Mouse (Mus musculus) stomach, embryonic 15.5 days (tissue): Measurements from ENCODE around the gene Tmem43. TPM values are rescaled to one million over a fixed set of nuclear protein-coding genes. Genes with fewer than 3 reads are reported as not detected.
"Not testable (repeated sequence)": the region's sequence is repeated elsewhere in the genome, so short reads cannot be mapped to it uniquely, and the experiment has no call there.

Source experiments
- ATAC-seq: fragments of 200-750 bp; cut with Nextera tagmentation; 2 replicates; pipeline ENCODE4 v1.8.0; 2017; ENCODE audit warnings: low read depth, moderate number of reproducible peaks, moderate TSS enrichment; ENCODE audit not compliant: insufficient read depth, low FRiP score
- H3K27ac ChIP-seq: fragments of 300-500 bp; sonication (generic); 2 replicates; pipeline ENCODE4 v1.5.1; 2015; ENCODE audit warnings: mild to moderate bottlenecking, inconsistent platforms
- H3K27me3 ChIP-seq: fragments of 300-500 bp; sonication (generic); replicated peaks from 2 replicates; pipeline ENCODE4 v1.6.1; 2015; ENCODE audit warnings: inconsistent platforms
- H3K36me3 ChIP-seq: fragments of 300-500 bp; sonication (generic); 2 replicates; pipeline ENCODE4 v1.6.1; 2015; ENCODE audit warnings: inconsistent platforms
- H3K4me1 ChIP-seq: fragments of 300-500 bp; sonication (generic); 2 replicates; pipeline ENCODE4 v1.6.1; 2015; ENCODE audit warnings: inconsistent platforms
- H3K4me2 ChIP-seq: fragments of 300-500 bp; sonication (generic); 2 replicates; pipeline ENCODE4 v1.6.1; 2015; ENCODE audit warnings: mild to moderate bottlenecking, inconsistent platforms
- H3K4me3 ChIP-seq: fragments of 300-500 bp; sonication (generic); replicated peaks from 2 replicates; pipeline ENCODE4 v1.5.1; 2015; ENCODE audit warnings: inconsistent platforms
- H3K9ac ChIP-seq: fragments of 300-500 bp; sonication (generic); 2 replicates; pipeline ENCODE4 v1.6.1; 2015; ENCODE audit warnings: inconsistent platforms
- H3K9me3 ChIP-seq: fragments of 300-500 bp; sonication (generic); 2 replicates; pipeline ENCODE4 v1.6.1; 2016; ENCODE audit warnings: inconsistent platforms
- WGBS: fragments of 180-500 bp; shearing (Covaris S2); methylation state at CpG from one replicate; pipeline ENCODE4 v1.1.7; 2015; 5-methylcytosine and 5-hydroxymethylcytosine counted together
- polyA plus RNA-seq: library from polyadenylated mRNA; unstranded; fragments of >200 nt; fragmentation: Nextera tagmentation; extraction: Ambion mirVana; gene quantifications from 2 replicates; pipeline ENCODE4 v1.2.1, GENCODE M21; 2015

The Tmem43 gene
- polyA plus RNA-seq, 1 experiment from 2014 or later: 45.8 TPM

- H3K36me3 ChIP-seq: peaks cover 9% of the 10 kb centered on the region; the same call in 1 of the 2 replicates
- ATAC-seq: no peak
Observed at GRCm38 (mm10) chr6:91470712-91471111, 2.8 kb upstream of the Tmem43 start.

DNA sequence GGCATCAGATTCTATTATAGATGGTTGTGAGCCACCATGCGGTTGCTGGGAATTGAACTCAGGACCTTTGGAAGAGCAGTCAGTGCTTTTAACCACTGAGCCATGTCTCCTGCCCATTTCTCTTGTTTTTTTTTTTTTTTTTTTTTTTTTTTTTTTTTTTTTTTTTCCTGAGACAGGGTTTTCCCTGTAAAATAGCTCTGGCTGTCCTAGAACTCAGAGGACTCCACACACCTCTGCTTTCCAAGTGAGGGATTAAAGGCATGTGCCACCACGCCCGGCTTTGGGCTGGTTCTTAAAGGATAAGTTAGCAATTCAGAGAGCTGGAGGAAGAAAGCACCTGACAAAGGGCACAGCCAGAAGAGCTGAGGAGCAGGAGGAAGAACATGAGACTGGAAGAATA, 2.1 kb upstream of the Tmem43 start:
- not testable (repeated sequence) for H3K27ac ChIP-seq, H3K27me3 ChIP-seq, ATAC-seq, H3K36me3 ChIP-seq, H3K9me3 ChIP-seq, H3K9ac ChIP-seq, H3K4me2 ChIP-seq, H3K4me3 ChIP-seq
- WGBS: 84% methylated on average over 3 of the region's 3 CpGs
- H3K4me1 ChIP-seq: peaks cover 13% of the 10 kb centered on the region

More at GRCm38 (mm10) chr6:91470712-91471111, 2.8 kb upstream of the Tmem43 start:
- Histone ChIP-seq H3K4me3 (no peak overlapping the region), H3K27ac (no peak overlapping the region), H3K9ac (no peak overlapping the region), H3K4me1 (peaks cover 13% of the 10 kb centered on the region), H3K27me3 (no peaks in the 10 kb centered on the region), H3K9me3 (no peaks in the 10 kb centered on the region), H3K4me2 (no peak overlapping the region)
- WGBS: 84% methylated on average over 2 of the region's 2 CpGs

- H3K4me2 ChIP-seq: peak overlapping the region; percentile 60
- no peak for ATAC-seq
- peak overlapping the region; percentile 76 for H3K4me3 ChIP-seq
- H3K36me3 ChIP-seq: 0 out of 2 replicates have a peak, but pooled peaks cover 5% of the 10 kb centered on the region
- H3K9ac ChIP-seq: peak overlapping the region; percentile 63; the same call in 1 of the 2 replicates
- 0 out of 2 replicates have a peak overlapping the region, but pooled peaks have one; percentile 72 for H3K27ac ChIP-seq
- no peaks in the 10 kb centered on the region for H3K9me3 ChIP-seq
- H3K4me1 ChIP-seq: peaks cover 13% of the 10 kb centered on the region
- H3K27me3 ChIP-seq: no peaks in the 10 kb centered on the region
- WGBS: 34% methylated on average over 6 of the region's 6 CpGs
Observed at GRCm38 (mm10) chr6:91472319-91472718, 1.2 kb upstream of the Tmem43 start.

GRCm38 (mm10) chr6:91473805-91474440, 420 bp downstream of the Tmem43 start:
- Histone ChIP-seq H3K4me1 (peaks cover 13% of the 10 kb centered on the region), H3K9ac (peak overlapping the region; percentile 78), H3K27me3 (no peaks in the 10 kb centered on the region), H3K36me3 (peaks cover 18% of the 10 kb centered on the region), H3K4me2 (peak overlapping the region; percentile 74), H3K27ac (peak overlapping the region; percentile 77), H3K9me3 (no peaks in the 10 kb centered on the region), H3K4me3 (peak overlapping the region; percentile 76)
- ATAC-seq: peak; percentile 15; the same call in 1 of the 2 replicates
- WGBS: 0% methylated on average over 27 of the region's 27 CpGs

DNA sequence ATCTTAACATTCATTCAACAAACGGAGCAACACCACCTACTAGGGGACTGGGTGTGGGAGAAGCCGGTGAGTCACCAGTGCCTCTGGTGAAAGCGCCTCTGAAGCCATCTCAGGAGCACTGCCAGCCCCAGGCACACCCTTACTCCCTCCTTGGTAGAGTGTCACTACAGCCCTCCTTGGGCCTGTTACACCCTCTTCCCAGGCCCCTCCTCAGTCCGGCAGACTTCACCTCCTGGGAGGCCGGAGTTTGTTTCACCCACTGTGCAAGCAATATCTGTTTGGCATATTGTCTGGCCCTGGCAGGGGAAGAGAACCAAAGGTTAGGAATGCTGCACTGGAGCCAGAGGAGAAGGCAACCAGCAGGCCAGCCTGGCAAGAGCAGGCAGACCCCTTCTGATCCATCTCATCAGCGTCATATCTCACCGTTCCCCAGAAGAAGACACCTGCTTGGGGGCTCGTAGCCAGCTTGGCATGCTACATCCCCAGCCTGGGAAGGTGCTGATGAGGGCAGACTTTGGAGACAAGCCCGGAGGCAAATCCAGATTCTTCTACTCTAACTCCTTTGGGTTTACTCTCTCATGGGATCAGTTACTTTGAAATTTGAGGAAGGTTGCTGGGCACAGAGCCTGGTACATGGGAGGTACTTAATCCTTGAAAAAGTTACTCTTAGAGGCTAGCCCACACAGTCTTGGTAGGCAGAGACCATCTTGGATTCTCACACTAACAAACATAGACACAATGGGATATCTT, 1.1 kb downstream of the Tmem43 start:
- WGBS: 49% methylated on average over 9 of the region's 9 CpGs
- H3K9me3 ChIP-seq: no peaks in the 10 kb centered on the region
- peaks cover 13% of the 10 kb centered on the region for H3K4me1 ChIP-seq
- H3K9ac ChIP-seq: peak overlapping the region; percentile 78; the same call in 1 of the 2 replicates
- peak overlapping the region; percentile 74 for H3K4me2 ChIP-seq
- peak overlapping the region; percentile 76 for H3K4me3 ChIP-seq
- H3K27me3 ChIP-seq: no peaks in the 10 kb centered on the region
- H3K36me3 ChIP-seq: peaks cover 25% of the 10 kb centered on the region
- H3K27ac ChIP-seq: peak overlapping the region; percentile 77; the same call in 1 of the 2 replicates
- no peak for ATAC-seq

DNA sequence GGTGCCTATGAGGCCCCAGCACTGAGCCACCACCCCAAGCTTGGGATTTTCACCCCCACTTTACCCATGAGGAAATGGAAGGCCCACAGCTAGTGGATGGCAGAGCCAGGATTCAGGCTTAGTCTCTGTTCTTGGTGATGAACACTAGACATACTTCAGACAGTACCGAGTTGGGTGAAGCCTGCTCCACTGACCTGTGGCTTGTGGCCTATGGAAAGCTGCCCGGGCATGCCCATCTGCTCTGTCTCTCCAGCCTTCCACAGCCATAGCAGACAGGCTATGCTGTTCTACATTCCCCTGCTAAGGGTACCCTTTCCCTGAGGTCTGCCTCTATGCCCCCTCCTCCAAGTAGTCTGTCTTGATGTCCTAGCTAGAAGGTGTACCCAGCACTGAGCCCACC, 3.0 kb downstream of the Tmem43 start:
- ATAC-seq: no peak
- 98% methylated on average over 2 of the region's 2 CpGs for WGBS

DNA sequence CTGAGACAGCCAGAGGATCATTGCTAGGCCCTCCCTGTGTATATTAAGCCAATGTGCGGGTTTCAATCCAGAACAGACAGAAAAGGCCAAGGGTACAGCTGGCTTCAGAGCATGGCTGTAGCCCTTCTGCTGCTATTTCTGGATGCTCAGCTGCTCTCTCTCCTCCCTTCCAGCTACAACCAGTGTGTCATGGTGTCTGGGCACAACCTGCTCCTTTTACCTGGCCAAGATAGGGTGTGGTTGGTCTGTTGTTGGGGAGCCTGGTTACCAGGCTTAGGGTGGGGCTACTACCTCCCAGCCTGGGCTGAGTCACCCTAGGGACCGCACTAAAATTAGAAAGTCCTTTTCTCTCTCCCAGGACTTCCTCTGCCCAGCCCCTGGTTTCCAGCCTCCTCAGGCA, 9.9 kb downstream of the Tmem43 start:
- Histone ChIP-seq H3K27me3 (no peaks in the 10 kb centered on the region), H3K4me2 (no peak overlapping the region), H3K27ac (no peak overlapping the region), H3K4me1 (no peaks in the 10 kb centered on the region), H3K9me3 (no peaks in the 10 kb centered on the region), H3K36me3 (peaks cover 88% of the 10 kb centered on the region), H3K4me3 (no peak overlapping the region), H3K9ac (no peak overlapping the region)
- ATAC-seq: no peak
- 86% methylated on average over 2 of the region's 2 CpGs for WGBS

More for the DNA sequence above, 3.0 kb downstream of the Tmem43 start:
- Histone ChIP-seq H3K4me1 (peaks cover 13% of the 10 kb centered on the region), H3K9me3 (no peaks in the 10 kb centered on the region), H3K27me3 (no peaks in the 10 kb centered on the region), H3K36me3 (peaks cover 40% of the 10 kb centered on the region), H3K4me3 (no peak overlapping the region), H3K4me2 (no peak overlapping the region), H3K27ac (no peak overlapping the region), H3K9ac (no peak overlapping the region)

DNA sequence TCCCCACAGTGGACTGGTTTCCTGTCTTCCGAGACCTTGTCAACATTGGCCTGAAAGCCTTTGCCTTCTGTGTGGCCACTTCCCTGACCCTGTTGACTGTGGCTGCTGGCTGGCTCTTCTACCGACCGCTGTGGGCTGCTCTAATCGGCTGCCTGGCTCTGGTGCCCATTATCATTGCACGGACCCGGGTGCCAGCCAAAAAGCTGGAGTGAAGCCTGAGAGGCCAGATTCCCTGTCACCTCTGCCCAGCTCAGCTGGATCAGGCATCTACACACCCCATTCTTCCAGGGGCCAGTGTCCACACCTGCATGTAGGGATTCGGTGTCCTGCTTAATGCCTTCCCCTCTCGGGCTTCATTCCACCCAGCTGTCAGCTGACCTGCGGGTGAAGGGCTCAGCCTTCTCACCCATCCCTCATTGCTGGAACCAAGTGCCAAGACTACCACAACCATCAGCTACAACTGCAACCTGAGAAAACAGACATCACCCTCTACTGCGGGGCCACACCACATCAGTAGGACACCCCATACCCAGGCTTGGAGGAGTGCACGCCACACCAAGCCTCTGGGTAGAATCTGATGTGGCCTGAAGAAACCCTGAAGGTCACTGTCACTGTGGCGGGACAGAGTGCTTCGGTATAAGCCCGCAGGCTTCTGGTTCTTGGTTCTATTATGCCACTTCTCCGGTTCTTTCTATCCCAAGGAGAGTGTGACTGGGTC, 13.4 kb downstream of the Tmem43 start:
- H3K36me3 ChIP-seq: peaks cover 72% of the 10 kb centered on the region
- no peak overlapping the region for H3K9ac ChIP-seq
- peaks cover 4% of the 10 kb centered on the region; the same call in 1 of the 2 replicates for H3K4me1 ChIP-seq
- H3K9me3 ChIP-seq: no peaks in the 10 kb centered on the region
- ATAC-seq: no peak
- H3K27me3 ChIP-seq: no peaks in the 10 kb centered on the region
- 87% methylated on average over 15 of the region's 15 CpGs for WGBS
- no peak overlapping the region for H3K27ac ChIP-seq
- no peak overlapping the region for H3K4me3 ChIP-seq
- no peak overlapping the region for H3K4me2 ChIP-seq

- Histone ChIP-seq H3K36me3 (peaks cover 60% of the 10 kb centered on the region), H3K9me3 (no peaks in the 10 kb centered on the region), H3K4me1 (peaks cover 4% of the 10 kb centered on the region; the same call in 1 of the 2 replicates), H3K27ac (no peak overlapping the region; the same call in 1 of the 2 replicates), H3K27me3 (no peaks in the 10 kb centered on the region), H3K4me3 (no peak overlapping the region), H3K4me2 (no peak overlapping the region), H3K9ac (no peak overlapping the region)
- peak; percentile 28; the same call in 1 of the 2 replicates for ATAC-seq
- 65% methylated on average over 9 of the region's 9 CpGs for WGBS
Observed at GRCm38 (mm10) chr6:91488496-91489212, 15.2 kb downstream of the Tmem43 start.

- WGBS: 87% methylated on average over 10 of the region's 10 CpGs
- ATAC-seq: no peak
- Histone ChIP-seq H3K27ac (no peak overlapping the region), H3K4me2 (no peak overlapping the region), H3K9me3 (no peaks in the 10 kb centered on the region), H3K4me3 (no peak overlapping the region), H3K4me1 (peaks cover 4% of the 10 kb centered on the region; the same call in 1 of the 2 replicates), H3K27me3 (no peaks in the 10 kb centered on the region), H3K36me3 (peaks cover 48% of the 10 kb centered on the region), H3K9ac (no peak overlapping the region)
Observed at GRCm38 (mm10) chr6:91489872-91490271, 16.4 kb downstream of the Tmem43 start.

GRCm38 (mm10) chr6:91491004-91491403, 17.5 kb downstream of the Tmem43 start:
- no peaks in the 10 kb centered on the region for H3K27me3 ChIP-seq
- no peak overlapping the region for H3K27ac ChIP-seq
- no peak for ATAC-seq
- no peak overlapping the region for H3K4me3 ChIP-seq
- 65% methylated on average over 6 of the region's 6 CpGs for WGBS
- peaks cover 4% of the 10 kb centered on the region; the same call in 1 of the 2 replicates for H3K4me1 ChIP-seq
- no peaks in the 10 kb centered on the region for H3K9me3 ChIP-seq
- no peak overlapping the region for H3K4me2 ChIP-seq
- no peak overlapping the region for H3K9ac ChIP-seq
- H3K36me3 ChIP-seq: peaks cover 42% of the 10 kb centered on the region
